Mouse (Mus musculus): ENCODE measurements around the gene Cacng7. TPM values are rescaled to one million over a fixed set of nuclear protein-coding genes. Genes with fewer than 3 reads are reported as not detected.

Gene Cacng7
- polyA plus RNA-seq, 1 experiment = 2.6 TPM

DNA sequence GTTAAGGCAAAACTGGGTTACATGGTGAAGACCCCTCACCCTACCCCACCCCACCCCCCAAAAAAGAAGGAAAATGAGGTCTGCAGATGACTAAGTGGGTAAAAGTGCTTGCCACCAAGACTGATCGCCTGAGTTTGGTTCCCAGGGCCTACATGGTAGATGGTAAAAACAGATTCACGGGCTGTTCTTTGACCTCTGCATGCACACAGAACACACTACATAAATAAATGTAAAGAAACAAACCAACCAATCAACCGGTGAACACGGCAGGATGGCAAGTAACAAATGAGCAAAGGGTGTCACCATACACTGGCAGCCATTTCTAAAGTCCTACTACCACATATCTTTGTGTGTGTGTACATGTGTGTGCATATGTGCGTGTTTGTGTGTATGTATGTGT, 15.6 kb downstream of the Cacng7 start:
- DNase-seq = no peak
- H3K36me3 ChIP-seq (ENCODE audit: control insufficient read depth, insufficient read depth, low read length) = no peaks in the 10 kb centered on the region
- no peak overlapping the region for H3K4me3 ChIP-seq (ENCODE audit: control insufficient read depth, insufficient read depth, low read length)
- no peaks in the 10 kb centered on the region for H3K4me1 ChIP-seq (replicated peaks; ENCODE audit: control insufficient read depth, insufficient read depth, low read length)
- no peak overlapping the region for H3K27ac ChIP-seq (ENCODE audit: control insufficient read depth, insufficient read depth, low read length)
- TF ChIP-seq CTCF (IDR thresholded peaks at IDR 0.05; ENCODE audit: borderline replicate concordance, control insufficient read depth, extremely low read depth, insufficient read depth, low read length, poor library complexity) (no peak), POLR2A (IDR thresholded peaks at IDR 0.05; ENCODE audit: control insufficient read depth, extremely low read depth, insufficient read depth, low read length, poor library complexity) (no peak)
- H3K27me3 ChIP-seq (ENCODE audit: control insufficient read depth, insufficient read depth, low read length) = no peaks in the 10 kb centered on the region
- 86% methylated on average over 5 of the region's 5 CpGs for WGBS

DNA sequence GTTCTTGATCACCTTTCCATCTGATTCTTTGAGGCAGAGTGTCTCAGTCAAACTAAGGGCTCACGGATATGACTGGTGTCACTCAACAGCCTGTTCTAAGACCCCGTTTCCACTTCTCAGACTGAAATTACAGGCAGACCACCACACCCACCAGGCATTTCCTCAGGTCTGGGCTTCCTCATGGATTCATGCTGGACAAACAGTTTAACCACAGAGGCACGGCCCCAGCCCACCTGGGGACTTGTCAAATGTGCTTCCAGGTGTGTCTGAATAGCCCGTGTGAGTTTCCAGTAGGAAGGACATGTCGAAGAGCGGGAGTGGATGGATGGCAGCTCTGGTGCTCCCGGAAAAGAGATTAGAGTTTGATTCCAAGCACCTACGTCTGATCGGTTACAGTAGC, 17.0 kb downstream of the Cacng7 start:
- Histone ChIP-seq H3K27me3 (ENCODE audit: control insufficient read depth, insufficient read depth, low read length) (no peaks in the 10 kb centered on the region), H3K36me3 (ENCODE audit: control insufficient read depth, insufficient read depth, low read length) (no peaks in the 10 kb centered on the region), H3K4me1 (replicated peaks; ENCODE audit: control insufficient read depth, insufficient read depth, low read length) (no peaks in the 10 kb centered on the region), H3K4me3 (ENCODE audit: control insufficient read depth, insufficient read depth, low read length) (no peak overlapping the region), H3K27ac (ENCODE audit: control insufficient read depth, insufficient read depth, low read length) (no peak overlapping the region)
- TF ChIP-seq POLR2A (IDR thresholded peaks at IDR 0.05; ENCODE audit: control insufficient read depth, extremely low read depth, insufficient read depth, low read length, poor library complexity) (no peak), CTCF (IDR thresholded peaks at IDR 0.05; ENCODE audit: borderline replicate concordance, control insufficient read depth, extremely low read depth, insufficient read depth, low read length, poor library complexity) (no peak)
- no peak for DNase-seq
- WGBS = 90% methylated on average over 9 of the region's 9 CpGs

GRCm38 (mm10) chr7:3351536-3351935, 18.8 kb downstream of the Cacng7 start:
- H3K36me3 ChIP-seq (ENCODE audit: control insufficient read depth, insufficient read depth, low read length) = no peaks in the 10 kb centered on the region
- 92% methylated on average over 1 of the region's 1 CpGs for WGBS

GRCm38 (mm10) chr7:3354850-3355249, 22.1 kb downstream of the Cacng7 start:
- DNase-seq = no peak
- H3K4me1 ChIP-seq (replicated peaks; ENCODE audit: control insufficient read depth, insufficient read depth, low read length) = no peaks in the 10 kb centered on the region
- no peaks in the 10 kb centered on the region for H3K36me3 ChIP-seq (ENCODE audit: control insufficient read depth, insufficient read depth, low read length)
- 86% methylated on average over 6 of the region's 6 CpGs for WGBS
- H3K27me3 ChIP-seq (ENCODE audit: control insufficient read depth, insufficient read depth, low read length) = no peaks in the 10 kb centered on the region
- no peak overlapping the region for H3K27ac ChIP-seq (ENCODE audit: control insufficient read depth, insufficient read depth, low read length)
- TF ChIP-seq CTCF (IDR thresholded peaks at IDR 0.05; ENCODE audit: borderline replicate concordance, control insufficient read depth, extremely low read depth, insufficient read depth, low read length, poor library complexity) (no peak), POLR2A (IDR thresholded peaks at IDR 0.05; ENCODE audit: control insufficient read depth, extremely low read depth, insufficient read depth, low read length, poor library complexity) (no peak)
- no peak overlapping the region for H3K4me3 ChIP-seq (ENCODE audit: control insufficient read depth, insufficient read depth, low read length)

More at GRCm38 (mm10) chr7:3351536-3351935, 18.8 kb downstream of the Cacng7 start:
- no peak overlapping the region for H3K4me3 ChIP-seq (ENCODE audit: control insufficient read depth, insufficient read depth, low read length)
- DNase-seq = no peak
- TF ChIP-seq CTCF (IDR thresholded peaks at IDR 0.05; ENCODE audit: borderline replicate concordance, control insufficient read depth, extremely low read depth, insufficient read depth, low read length, poor library complexity) = no peak
- no peak for TF ChIP-seq POLR2A (IDR thresholded peaks at IDR 0.05; ENCODE audit: control insufficient read depth, extremely low read depth, insufficient read depth, low read length, poor library complexity)
- H3K27me3 ChIP-seq (ENCODE audit: control insufficient read depth, insufficient read depth, low read length) = no peaks in the 10 kb centered on the region
- no peaks in the 10 kb centered on the region for H3K4me1 ChIP-seq (replicated peaks; ENCODE audit: control insufficient read depth, insufficient read depth, low read length)
- no peak overlapping the region for H3K27ac ChIP-seq (ENCODE audit: control insufficient read depth, insufficient read depth, low read length)

GRCm38 (mm10) chr7:3360678-3361077, 27.9 kb downstream of the Cacng7 start:
- DNase-seq = no peak
- H3K36me3 ChIP-seq (ENCODE audit: control insufficient read depth, insufficient read depth, low read length) = no peaks in the 10 kb centered on the region
- H3K4me1 ChIP-seq (replicated peaks; ENCODE audit: control insufficient read depth, insufficient read depth, low read length) = no peaks in the 10 kb centered on the region
- WGBS = 90% methylated on average over 1 of the region's 1 CpGs
- TF ChIP-seq POLR2A (IDR thresholded peaks at IDR 0.05; ENCODE audit: control insufficient read depth, extremely low read depth, insufficient read depth, low read length, poor library complexity) = no peak
- TF ChIP-seq CTCF (IDR thresholded peaks at IDR 0.05; ENCODE audit: borderline replicate concordance, control insufficient read depth, extremely low read depth, insufficient read depth, low read length, poor library complexity) = no peak
- H3K4me3 ChIP-seq (ENCODE audit: control insufficient read depth, insufficient read depth, low read length) = no peak overlapping the region
- H3K27ac ChIP-seq (ENCODE audit: control insufficient read depth, insufficient read depth, low read length) = no peak overlapping the region
- H3K27me3 ChIP-seq (ENCODE audit: control insufficient read depth, insufficient read depth, low read length) = no peaks in the 10 kb centered on the region

GRCm38 (mm10) chr7:3365547-3366279, 33.0 kb downstream of the Cacng7 start:
- Histone ChIP-seq H3K36me3 (ENCODE audit: control insufficient read depth, insufficient read depth, low read length) (no peaks in the 10 kb centered on the region), H3K27ac (ENCODE audit: control insufficient read depth, insufficient read depth, low read length) (no peak overlapping the region), H3K4me3 (ENCODE audit: control insufficient read depth, insufficient read depth, low read length) (no peak overlapping the region), H3K27me3 (ENCODE audit: control insufficient read depth, insufficient read depth, low read length) (no peaks in the 10 kb centered on the region), H3K4me1 (replicated peaks; ENCODE audit: control insufficient read depth, insufficient read depth, low read length) (no peaks in the 10 kb centered on the region)
- DNase-seq = no peak
- TF ChIP-seq CTCF (IDR thresholded peaks at IDR 0.05; ENCODE audit: borderline replicate concordance, control insufficient read depth, extremely low read depth, insufficient read depth, low read length, poor library complexity) = no peak
- no peak for TF ChIP-seq POLR2A (IDR thresholded peaks at IDR 0.05; ENCODE audit: control insufficient read depth, extremely low read depth, insufficient read depth, low read length, poor library complexity)
- 31% methylated on average over 11 of the region's 11 CpGs for WGBS
